Comparison of ENCODE assay signal across 12 mouse cellular contexts in the genomic region with DNA sequence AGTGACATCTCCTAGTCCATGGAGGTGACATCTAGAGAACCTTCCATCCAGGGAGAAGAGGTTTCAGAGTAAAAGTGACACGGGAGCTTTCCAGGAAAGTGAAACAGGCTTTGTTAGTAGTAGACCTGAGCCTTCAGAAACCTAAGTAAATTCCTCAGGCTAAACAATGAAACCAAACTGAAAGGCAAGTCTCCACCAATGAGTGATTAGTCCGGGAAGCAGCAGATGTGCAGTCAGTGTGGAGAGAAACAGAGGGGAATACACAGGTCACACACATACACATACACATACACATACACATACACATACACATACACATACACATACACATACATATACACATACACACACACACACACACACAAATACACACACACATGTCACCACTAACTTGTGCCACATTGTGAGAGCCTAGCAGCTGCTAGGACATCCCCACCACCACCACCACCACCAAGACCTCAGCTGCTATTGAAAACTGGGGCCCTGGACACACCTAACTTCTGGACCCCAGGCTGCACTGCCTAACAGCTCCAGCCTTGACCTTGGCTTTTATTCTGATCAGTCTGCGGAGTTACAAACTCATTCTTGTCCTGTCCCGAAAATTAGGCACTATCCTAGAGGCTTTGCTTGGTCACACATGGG. TPM values are rescaled to one million over a fixed set of nuclear protein-coding genes. Genes with fewer than 3 reads are reported as not detected.
"Had no signal": no experiment of that assay in that cellular context is flagged by ENCODE, and none has a peak within 500 bp of the region (broad histone marks: within the 10 kb centered on the region; RNA-seq: fewer than 3 reads in every experiment).

No protein-coding gene starts in this region.

- H3K4me1 ChIP-seq: limb, embryonic 13.5 days; neural tube, embryonic 15.5 days had no signal

- H3K4me3 ChIP-seq: limb, embryonic 13.5 days; myocyte; neural tube, embryonic 15.5 days had no signal

- DNase-seq: left cerebral cortex, postnatal 4 days; midbrain, embryonic 14.5 days; right cerebral cortex, adult 18-20 months; right cerebral cortex, postnatal 25 days; thymus, postnatal 4 days had no signal

- H3K27me3 ChIP-seq: limb, embryonic 13.5 days; neural tube, embryonic 15.5 days had no signal

- H3K4me2 ChIP-seq: limb, embryonic 13.5 days; neural tube, embryonic 15.5 days had no signal

- H3K36me3 ChIP-seq: limb, embryonic 13.5 days; neural tube, embryonic 15.5 days had no signal

- H3K27ac ChIP-seq: limb, embryonic 13.5 days; liver, embryonic 14.5 days; neural tube, embryonic 15.5 days; stomach, postnatal 0 days had no signal

- H3K9me3 ChIP-seq: limb, embryonic 13.5 days; neural tube, embryonic 15.5 days had no signal

- H3K9ac ChIP-seq: limb, embryonic 13.5 days; liver, embryonic 14.5 days; neural tube, embryonic 15.5 days had no signal

RNA-seq across cellular contexts. Expression of a gene that starts 21.1 kb away (rescaled TPM):
- total RNA-seq: liver, adult 2 months; megakaryocyte-erythroid progenitor cell, adult 5-6 weeks had no signal
